Mouse (Mus musculus) NIH3T3 (cell line): ENCODE data around the gene Ldlrap1.
A peak's percentile ranks its signal among the peaks of the same experiment; 100 is the strongest.

Source experiments
- DNase-seq: peaks from one replicate; pipeline ENCODE4 v3.0.0-alpha.2; 2012; ENCODE audit warnings: low read depth

The Ldlrap1 gene

GRCm38 (mm10) chr4:134751682-134752380, 16.0 kb downstream of the Ldlrap1 start:
- no peak for DNase-seq

DNA sequence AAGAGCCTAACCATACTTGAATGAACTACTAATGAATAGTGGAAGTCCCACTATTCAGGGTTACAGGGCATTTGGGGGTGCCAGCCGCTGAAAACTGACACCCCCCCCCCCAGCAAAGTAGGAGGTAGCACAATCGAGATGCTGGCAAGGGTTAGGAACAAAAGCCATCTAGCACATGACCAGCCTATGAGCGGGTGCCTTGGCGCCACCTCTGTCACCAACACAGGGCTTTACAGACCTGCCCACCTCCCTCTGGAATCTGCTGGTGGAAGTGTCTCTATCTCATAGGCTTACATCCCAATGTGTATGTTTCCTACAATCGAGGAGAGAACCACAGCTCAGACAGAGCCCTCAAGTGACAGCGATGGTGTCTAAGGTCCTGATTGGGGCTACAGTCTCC, 17.0 kb downstream of the Ldlrap1 start:
- DNase-seq = no peak

GRCm38 (mm10) chr4:134750263-134750662, 17.6 kb downstream of the Ldlrap1 start:
- no peak for DNase-seq

- DNase-seq = peak; percentile 37
Observed at GRCm38 (mm10) chr4:134749301-134750030, 18.4 kb downstream of the Ldlrap1 start.

DNA sequence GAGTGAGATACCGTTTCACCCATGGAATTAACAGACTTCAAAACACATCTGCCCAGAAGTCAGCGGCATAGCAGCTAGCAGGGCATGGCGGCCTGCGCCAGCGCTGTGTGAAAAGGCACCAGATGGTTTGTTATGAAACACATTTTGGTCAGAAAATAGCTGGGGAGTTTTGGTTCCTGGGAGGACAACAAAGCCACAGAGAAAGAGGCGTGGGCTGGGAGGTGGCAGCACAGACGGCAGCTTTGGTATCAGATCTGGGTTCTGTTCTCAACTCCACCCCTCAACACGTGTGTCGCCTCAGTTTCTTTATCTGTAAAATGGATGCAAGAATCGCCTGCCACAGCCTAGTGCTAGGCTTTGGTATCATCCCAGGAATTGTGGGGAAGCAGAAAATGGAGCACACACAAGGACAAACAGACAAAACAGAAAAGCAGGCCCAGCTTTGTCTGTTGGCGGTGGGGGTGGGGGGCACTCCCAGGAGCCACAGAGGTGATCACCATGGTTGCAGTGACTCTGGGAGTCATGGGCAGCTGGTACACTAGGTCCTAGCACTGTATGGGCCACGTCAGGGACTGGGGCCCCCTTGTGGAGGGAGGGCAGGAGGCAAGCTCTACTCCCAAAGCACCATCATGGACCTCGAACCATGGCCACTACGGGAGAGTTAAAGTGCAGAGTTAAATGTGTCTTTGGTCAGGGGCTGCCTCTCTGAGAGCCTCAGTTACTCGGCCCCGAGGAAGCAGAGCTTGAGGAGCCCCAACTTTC, 21.7 kb downstream of the Ldlrap1 start:
- DNase-seq = no peak

DNA sequence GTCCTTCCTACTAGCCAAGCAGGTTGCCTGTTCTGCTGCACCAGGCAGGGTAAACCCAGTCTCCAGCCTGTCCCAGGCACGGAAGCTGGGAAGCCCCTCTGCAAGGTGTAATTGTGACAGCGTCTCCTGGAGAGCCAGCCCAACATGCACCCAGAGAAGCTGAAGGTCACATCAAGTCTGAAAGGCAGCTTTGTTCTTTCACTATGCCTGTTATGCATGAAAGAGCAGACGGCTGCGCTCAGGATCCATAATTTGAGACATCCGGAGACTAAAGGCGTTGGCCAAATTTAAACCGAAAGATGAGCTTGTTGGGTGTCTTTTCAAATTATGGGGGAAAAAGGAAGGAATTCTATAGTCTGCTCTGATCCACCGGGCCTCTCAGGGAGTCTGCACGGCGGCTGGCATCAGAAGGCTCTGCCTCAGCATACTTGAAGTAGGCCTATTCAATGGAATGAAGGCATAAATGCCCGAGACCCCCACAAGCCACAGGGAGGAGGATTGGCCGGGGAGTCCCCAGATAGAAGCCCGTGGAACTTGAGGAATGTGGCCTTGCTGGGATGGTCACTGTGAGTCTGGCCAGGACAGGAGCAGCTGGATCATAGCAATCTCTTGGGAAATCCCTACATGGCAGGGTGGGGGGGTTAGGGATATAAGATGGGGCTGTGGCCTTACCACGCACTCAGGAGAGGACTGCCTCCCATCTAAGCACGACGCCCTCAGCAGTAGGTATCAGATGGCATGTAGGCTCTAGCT, 23.8 kb downstream of the Ldlrap1 start:
- no peak for DNase-seq

DNA sequence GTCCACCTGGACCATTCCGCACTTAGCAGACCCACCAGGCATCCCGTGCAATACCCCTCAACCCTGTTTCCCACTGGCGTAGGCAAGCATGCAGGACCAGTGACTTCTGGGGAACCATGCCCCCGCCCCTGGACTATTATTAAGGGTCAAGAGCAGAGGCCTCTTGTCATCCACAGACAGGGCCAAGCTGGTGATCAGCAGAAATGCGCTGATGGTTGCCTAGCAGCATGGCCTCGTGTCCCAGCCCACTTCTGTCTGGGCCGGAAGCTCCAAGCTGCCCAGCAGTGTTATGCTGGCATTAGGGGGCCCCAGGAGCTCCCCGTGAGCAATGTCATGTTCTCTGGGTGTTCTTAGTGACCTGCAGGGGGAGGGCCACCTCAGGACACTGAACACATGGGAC, 25.9 kb downstream of the Ldlrap1 start:
- DNase-seq = no peak

DNA sequence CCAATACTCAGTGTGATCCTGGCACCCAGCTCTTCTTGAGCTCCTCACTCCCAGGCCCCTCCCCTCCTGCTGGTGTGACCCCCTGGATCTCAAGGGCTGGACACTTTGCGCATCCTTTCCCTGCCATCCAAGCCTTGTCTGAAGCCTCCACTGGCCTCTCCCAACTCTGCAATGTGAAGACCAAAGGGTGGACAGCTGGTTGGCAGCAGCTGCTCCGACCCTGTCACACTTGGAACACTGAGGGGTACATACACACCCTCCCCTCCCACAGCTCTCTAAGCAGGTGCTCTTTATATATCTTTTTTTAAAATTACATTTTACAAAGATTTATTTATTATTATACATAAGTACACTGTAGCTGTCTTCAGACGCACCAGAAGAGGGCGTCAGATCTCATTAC, 27.6 kb downstream of the Ldlrap1 start:
- no peak for DNase-seq

DNA sequence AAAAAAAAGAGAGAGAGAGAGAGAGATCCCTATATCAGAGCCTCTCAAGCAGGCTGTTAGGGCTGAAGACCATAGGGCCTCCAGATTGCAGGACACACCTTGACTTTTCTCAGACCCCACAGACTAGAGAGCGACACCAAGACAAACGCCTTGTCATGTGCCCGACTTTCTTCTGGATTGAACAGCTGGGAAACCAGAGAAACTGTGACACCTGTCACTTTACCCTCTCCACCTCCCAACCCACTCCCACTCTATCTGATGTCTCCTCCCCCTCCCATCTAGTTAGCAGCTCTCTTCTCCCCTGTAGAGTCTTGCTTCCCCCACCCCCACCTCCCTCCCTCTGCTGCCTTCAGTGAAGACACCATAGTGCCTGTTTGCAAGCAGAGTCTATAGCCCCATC, 28.3 kb downstream of the Ldlrap1 start:
- DNase-seq = no peak

- no peak for DNase-seq
Observed at GRCm38 (mm10) chr4:134737365-134737910, 30.4 kb downstream of the Ldlrap1 start.

DNA sequence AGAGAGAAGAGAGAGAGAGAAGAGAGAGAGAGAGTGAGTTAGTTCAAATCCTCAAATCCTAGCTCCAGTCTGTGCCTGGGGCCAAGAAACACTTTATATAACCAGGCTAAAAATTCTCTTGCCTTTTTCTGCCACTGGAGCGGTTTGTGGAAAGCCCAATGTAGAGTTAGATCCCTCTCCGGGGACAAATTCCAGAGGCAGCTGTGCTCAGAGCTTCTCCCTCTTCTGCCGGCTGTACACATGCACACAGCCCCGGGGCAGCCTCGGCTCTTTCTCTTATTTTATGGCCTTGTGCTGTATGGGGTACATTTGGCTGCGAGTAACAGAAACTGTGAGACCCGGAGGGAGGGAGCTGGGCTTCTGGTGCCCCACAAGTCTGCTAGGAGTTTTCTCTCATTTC, 31.7 kb downstream of the Ldlrap1 start:
- no peak for DNase-seq

DNA sequence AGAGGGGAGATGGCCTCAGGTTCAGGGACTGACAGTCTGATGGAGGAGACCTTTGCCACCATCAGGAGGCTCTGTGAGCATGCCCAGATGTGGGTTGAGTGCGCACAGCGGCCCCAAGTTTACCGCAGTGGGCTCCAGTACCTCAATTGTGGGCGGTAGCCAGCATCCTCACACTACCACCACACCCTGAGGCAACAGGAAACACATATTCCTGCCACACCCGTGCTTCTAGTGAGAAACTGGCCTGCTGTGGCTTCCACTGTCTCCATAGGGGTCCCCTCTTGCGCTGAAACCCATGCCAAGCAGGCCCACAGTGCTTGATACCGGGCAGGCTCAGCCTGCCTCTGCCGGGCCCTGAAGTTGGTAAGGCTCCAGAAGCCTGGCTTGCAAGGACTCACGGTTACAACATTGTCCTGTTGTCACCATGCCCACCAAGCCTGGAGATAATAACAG, 33.2 kb downstream of the Ldlrap1 start:
- DNase-seq = peak; percentile 38

DNA sequence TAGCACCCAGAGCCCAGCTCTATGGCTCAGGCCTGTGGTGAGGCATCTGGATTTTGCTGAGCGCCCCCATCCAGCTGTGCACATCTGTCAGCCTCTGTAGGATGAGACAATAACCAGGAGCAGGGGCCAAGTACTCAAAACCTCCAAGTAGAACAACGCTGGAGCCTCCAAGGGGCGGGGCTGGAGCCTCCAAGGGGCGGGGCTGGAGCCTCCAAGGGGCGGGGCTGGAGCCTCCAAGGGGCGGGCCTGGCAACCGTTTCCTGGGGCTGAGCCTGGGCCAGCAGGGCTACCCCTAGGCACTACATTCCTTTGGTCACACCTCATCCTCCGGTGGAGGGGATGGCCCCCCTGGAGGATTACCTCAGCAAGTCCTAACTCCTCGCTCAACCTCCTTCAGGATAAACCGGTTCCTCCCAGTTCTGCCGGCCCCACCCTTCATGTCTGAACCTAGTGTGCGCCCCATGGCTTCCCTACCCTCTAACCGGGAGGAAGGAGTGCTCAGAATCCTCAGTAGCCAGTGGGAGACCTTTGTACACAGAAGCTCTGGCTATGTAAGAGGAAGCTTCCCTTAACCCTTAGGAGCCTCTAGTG, 33.7 kb downstream of the Ldlrap1 start:
- peak; percentile 87 for DNase-seq

- DNase-seq = no peak
Observed at GRCm38 (mm10) chr4:134733371-134733770, 34.5 kb downstream of the Ldlrap1 start.

DNA sequence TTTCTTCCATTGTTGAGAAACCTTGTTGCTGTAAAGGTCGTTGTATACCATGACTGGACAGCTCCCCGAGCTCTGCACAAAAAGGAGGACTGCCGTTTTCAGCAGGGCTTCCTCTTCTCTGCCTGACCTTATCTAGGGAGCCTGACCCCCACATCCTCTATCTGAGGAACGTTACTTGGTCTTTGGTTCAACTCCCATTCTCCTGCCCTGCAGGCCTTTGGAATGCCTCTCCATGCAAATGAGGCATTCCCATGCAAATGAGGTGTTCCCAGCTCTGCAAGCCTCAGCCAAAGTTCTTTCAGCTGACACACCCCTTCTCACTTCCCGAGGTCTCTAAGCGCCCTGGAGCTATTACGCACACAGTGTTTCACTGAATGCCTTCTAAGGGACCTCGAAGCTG, 37.7 kb downstream of the Ldlrap1 start:
- DNase-seq = peak; percentile 40

DNA sequence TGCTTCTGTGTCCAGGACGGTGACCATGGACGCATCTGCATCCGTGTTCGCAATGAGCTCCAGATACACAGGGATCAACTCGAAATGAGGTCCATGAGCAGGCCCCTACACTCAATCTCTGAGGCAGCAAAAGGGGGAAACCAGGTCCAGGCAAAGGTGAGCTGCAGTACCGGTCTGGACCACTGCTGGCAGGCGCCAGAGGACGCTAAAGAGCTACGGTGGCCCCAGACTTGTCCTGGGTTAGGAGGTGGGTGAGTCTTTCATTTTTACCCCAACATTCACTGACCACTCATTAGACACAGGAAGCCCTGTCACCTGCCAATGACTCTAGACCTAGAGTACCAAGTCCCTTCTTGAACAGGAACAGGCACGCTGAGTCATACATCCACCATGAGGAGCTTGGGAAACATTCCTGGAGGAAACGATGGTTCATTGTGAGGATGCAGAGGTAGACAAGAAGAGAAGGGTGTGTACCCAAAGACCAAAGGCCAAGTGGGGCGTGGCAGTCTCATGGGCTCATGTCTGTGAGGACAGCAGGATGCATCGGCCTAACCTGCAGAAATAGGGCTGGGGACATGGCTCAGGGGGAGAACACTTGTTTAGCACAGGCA, 42.0 kb downstream of the Ldlrap1 start:
- DNase-seq = no peak

DNA sequence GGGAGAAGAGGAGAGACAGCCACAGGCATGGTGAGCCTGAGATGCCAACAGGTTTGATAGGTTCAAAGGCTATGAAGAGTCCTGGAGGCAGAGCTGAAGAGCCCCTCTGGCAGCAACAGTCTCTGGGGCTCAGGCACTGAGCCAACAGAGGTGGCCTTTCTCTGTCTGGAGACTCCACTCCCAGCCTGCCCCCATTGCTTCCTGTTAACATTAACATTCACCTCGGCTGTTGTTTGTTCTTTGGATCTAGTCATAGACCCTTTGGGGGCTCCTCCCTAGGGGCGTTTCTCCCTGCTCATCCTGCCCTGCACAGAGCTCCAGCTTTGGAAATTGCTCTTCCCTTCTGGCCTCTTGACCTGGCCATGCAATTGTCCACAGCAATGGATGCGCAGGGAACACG, 42.9 kb downstream of the Ldlrap1 start:
- DNase-seq = no peak

- no peak for DNase-seq
Observed at GRCm38 (mm10) chr4:134723251-134723650, 44.6 kb downstream of the Ldlrap1 start.

DNA sequence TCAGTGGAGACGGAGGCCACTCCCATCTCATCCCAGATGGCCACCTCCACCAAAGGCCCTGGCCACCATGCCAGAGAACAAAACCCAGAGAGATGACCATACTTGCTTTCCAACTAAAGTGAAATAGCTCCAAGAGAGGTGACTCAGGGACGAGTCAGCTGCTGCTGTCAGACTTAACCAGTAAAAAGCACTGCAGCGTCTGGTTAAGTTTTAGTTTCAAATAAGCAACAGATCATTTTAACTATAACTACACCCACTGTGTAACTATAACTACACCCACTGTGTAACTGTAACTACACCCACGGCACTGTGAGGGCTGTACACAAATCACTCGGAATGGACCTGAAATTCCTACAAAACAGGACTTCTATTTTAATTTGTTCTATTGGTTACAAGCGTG, 46.7 kb downstream of the Ldlrap1 start:
- peak; percentile 64 for DNase-seq

- no peak for DNase-seq
Observed at GRCm38 (mm10) chr4:134720371-134720770, 47.5 kb downstream of the Ldlrap1 start.

DNA sequence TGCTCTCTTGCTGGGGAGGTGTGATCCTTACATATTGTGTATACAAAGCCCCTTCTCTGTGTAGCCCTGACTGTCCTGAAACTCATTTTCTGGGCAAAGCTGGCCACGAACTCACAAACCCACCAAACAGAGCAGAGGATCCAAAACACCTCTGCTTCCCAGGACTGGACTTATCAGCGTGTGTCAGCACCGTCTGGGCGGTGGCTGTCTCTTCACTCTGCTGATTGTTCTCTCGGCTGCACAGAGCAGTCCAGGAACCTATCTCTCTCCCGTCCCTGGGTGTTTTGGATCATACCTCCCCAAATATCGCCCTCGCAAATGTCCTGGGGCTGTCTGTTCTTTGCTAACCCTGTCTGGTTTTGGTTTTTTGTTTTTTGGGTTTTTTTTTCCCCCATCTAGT, 48.3 kb downstream of the Ldlrap1 start:
- DNase-seq = no peak
